ENCODE assay signal across 23 mouse cellular contexts in the genomic region with DNA sequence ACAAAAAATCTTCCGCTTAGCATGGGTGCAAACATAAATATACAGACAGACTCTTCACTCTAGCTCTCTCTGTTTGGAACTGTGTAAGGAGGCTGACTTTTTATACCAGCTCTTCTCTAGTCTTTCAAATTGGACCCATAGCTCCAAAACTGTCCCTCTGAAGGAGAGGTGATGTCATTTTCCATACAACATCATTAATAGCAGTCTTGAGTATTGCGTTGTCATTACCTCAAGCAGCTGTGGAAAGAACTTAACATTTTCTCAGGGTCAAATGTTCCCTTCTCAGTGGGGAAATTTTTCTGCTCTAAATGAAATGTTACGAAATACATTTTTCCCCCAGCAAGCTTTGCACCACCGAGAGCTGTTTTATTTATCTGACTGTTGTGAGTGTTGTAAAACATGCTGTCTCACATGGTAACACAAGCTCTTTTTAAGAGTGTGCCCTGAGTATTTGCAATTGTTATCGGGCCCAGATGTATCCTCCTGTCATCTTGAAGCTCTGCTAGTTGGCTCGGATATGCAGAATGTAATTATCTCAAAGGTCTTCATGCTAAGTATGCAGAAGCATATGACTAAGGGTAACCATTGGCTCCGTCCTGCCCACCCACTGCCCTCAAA. TPM values are rescaled to one million over a fixed set of nuclear protein-coding genes. Genes with fewer than 3 reads are reported as not detected.
DNase-seq lines count a peak whose midpoint lies in the region; ATAC-seq and TF ChIP-seq lines count a peak whose summit lies in the region.
"Had no signal": no experiment of that assay in that cellular context is flagged by ENCODE, and none has a peak within 500 bp of the region (broad histone marks: within the 10 kb centered on the region; RNA-seq: fewer than 3 reads in every experiment).

No protein-coding gene starts in this region.

- no peak for TF ChIP-seq CTCF in intestine, postnatal 0 days (IDR thresholded peaks at IDR 0.05; ENCODE audit: low read depth)

- DNase-seq in intestine, embryonic 14.5 days (ENCODE audit: low spot score), result no peak
- peak; percentile 64 for DNase-seq in NIH3T3 (ENCODE audit: low read depth)
- peak; percentile 29 for DNase-seq in fibroblast of lung, adult 2 months (ENCODE audit: low read depth)
- DNase-seq in lung, postnatal 14 days, result peak; percentile 21
- no peak for DNase-seq in urinary bladder, adult 18-20 months (ENCODE audit: low spot score in 2 of 2)
- no peak for DNase-seq in T-cell, adult 2 months (ENCODE audit: low spot score)
- DNase-seq: adrenal gland, postnatal 14 days; cerebellum, adult 9-10 months; forebrain, postnatal 0 days; gastrocnemius, postnatal 10 days; kidney, adult 11 months; thymus, postnatal 36 days had no signal

- ATAC-seq in intestine, embryonic 14.5 days (replicated peaks; ENCODE audit: low FRiP score, low TSS enrichment, low read depth), result no peak
- no peak for ATAC-seq in intestine, postnatal 0 days
- ATAC-seq: forebrain, postnatal 0 days; midbrain, embryonic 15.5 days had no signal

- H3K27ac ChIP-seq in intestine, embryonic 14.5 days (ENCODE audit: low read depth), result 0 out of 2 replicates have a peak overlapping the region, but pooled peaks have one; percentile 30
- no peak overlapping the region for H3K27ac ChIP-seq in intestine, postnatal 0 days (ENCODE audit: low read depth, low read length)
- H3K27ac ChIP-seq: embryonic facial prominence, embryonic 10.5 days; hindbrain, embryonic 14.5 days; layer of hippocampus, adult 2 months; midbrain, embryonic 15.5 days; stomach, postnatal 0 days had no signal

- no peaks in the 10 kb centered on the region for H3K9me3 ChIP-seq in intestine, embryonic 14.5 days (ENCODE audit: control insufficient read depth, low read length)
- no peaks in the 10 kb centered on the region for H3K9me3 ChIP-seq in intestine, postnatal 0 days (ENCODE audit: control insufficient read depth)
- H3K9me3 ChIP-seq: embryonic facial prominence, embryonic 10.5 days; midbrain, embryonic 15.5 days had no signal

- no peak overlapping the region for H3K4me2 ChIP-seq in intestine, embryonic 14.5 days (ENCODE audit: low read length)
- no peak overlapping the region for H3K4me2 ChIP-seq in intestine, postnatal 0 days (replicated peaks; ENCODE audit: low read depth)
- H3K4me2 ChIP-seq: hindbrain, embryonic 14.5 days; midbrain, embryonic 15.5 days had no signal

- no peaks in the 10 kb centered on the region for H3K27me3 ChIP-seq in intestine, embryonic 14.5 days (replicated peaks; ENCODE audit: control insufficient read depth, insufficient read depth, low read length)
- no peaks in the 10 kb centered on the region for H3K27me3 ChIP-seq in intestine, postnatal 0 days (replicated peaks; ENCODE audit: control insufficient read depth, insufficient read depth, low read length)
- H3K27me3 ChIP-seq: midbrain, embryonic 15.5 days had no signal

- H3K4me1 ChIP-seq in intestine, embryonic 14.5 days (replicated peaks; ENCODE audit: control insufficient read depth, insufficient read depth, low read length), result peaks cover 6% of the 10 kb centered on the region; the same call in 1 of the 2 replicates
- H3K4me1 ChIP-seq in intestine, postnatal 0 days (replicated peaks; ENCODE audit: control insufficient read depth, insufficient read depth, low read length), result no peaks in the 10 kb centered on the region
- H3K4me1 ChIP-seq: midbrain, embryonic 15.5 days had no signal

- no peak overlapping the region for H3K4me3 ChIP-seq in intestine, embryonic 14.5 days (ENCODE audit: low read depth, low read length)
- H3K4me3 ChIP-seq in intestine, postnatal 0 days (ENCODE audit: low read depth, low read length), result no peak overlapping the region
- H3K4me3 ChIP-seq: embryonic facial prominence, embryonic 10.5 days; erythroblast, embryonic 14.5 days; layer of hippocampus, adult 2 months; midbrain, embryonic 15.5 days had no signal

- no peak overlapping the region for H3K9ac ChIP-seq in intestine, embryonic 14.5 days (ENCODE audit: low read length)
- H3K9ac ChIP-seq in intestine, postnatal 0 days (ENCODE audit: low read depth, low read length), result no peak overlapping the region
- H3K9ac ChIP-seq: forebrain, postnatal 0 days; hindbrain, embryonic 14.5 days; midbrain, embryonic 15.5 days had no signal

- WGBS in intestine, embryonic 14.5 days, result 53% methylated on average over 7 of the region's 7 CpGs
- 62% methylated on average over 7 of the region's 7 CpGs for WGBS in intestine, postnatal 0 days

- no peaks in the 10 kb centered on the region for H3K36me3 ChIP-seq in intestine, embryonic 14.5 days (ENCODE audit: control insufficient read depth, insufficient read depth, low read length)
- H3K36me3 ChIP-seq in intestine, postnatal 0 days (ENCODE audit: control insufficient read depth, insufficient read depth), result no peaks in the 10 kb centered on the region
- H3K36me3 ChIP-seq: embryonic facial prominence, embryonic 10.5 days; G1E; midbrain, embryonic 15.5 days had no signal

RNA-seq across cellular contexts. Expression of gene Gm10295, which starts 38.0 kb away (rescaled TPM):
- not detected in 2 replicates for polyA plus RNA-seq in intestine, embryonic 14.5 days (2014; fragmentation: Nextera tagmentation; extraction: Ambion mirVana)
- polyA plus RNA-seq in intestine, postnatal 0 days (2015; fragmentation: Nextera tagmentation; extraction: Ambion mirVana), result not detected in 2 replicates
- polyA plus RNA-seq: embryonic facial prominence, embryonic 10.5 days; erythroblast, embryonic 14.5 days; forebrain, postnatal 0 days; G1E; heart, embryonic 16.5 days; hindbrain, embryonic 14.5 days; limb, embryonic 11.5 days; midbrain, embryonic 15.5 days; spleen, adult 2 months; stomach, postnatal 0 days had no signal

Comparison
In these comparisons a context has a peak if more than half of its experiments do, and no peak if none do; other contexts are left out.
1. DNase-seq: peak in NIH3T3 (single experiment), fibroblast of lung, adult 2 months (single experiment) and lung, postnatal 14 days (single experiment); none in intestine, embryonic 14.5 days (single experiment), urinary bladder, adult 18-20 months (0 of 2) and T-cell, adult 2 months (single experiment).